ENCODE assay signal across 8 mouse cellular contexts in genomic region chr9:22388401-22388980, GRCm38 (mm10). TPM values are rescaled to one million over a fixed set of nuclear protein-coding genes. Genes with fewer than 3 reads are reported as not detected.
DNase-seq lines count a peak whose midpoint lies in the region; ATAC-seq and TF ChIP-seq lines count a peak whose summit lies in the region.

No protein-coding gene starts in this region.

- H3K9me3 ChIP-seq in heart, embryonic 12.5 days (replicated peaks) = no peaks in the 10 kb centered on the region
- H3K9me3 ChIP-seq in limb, embryonic 14.5 days (ENCODE audit: control insufficient read depth, low read length) = no peaks in the 10 kb centered on the region
- no peaks in the 10 kb centered on the region for H3K9me3 ChIP-seq in neural tube, embryonic 14.5 days (ENCODE audit: control insufficient read depth, low read length)

- peak overlapping the region; percentile 66 for H3K4me3 ChIP-seq in heart, embryonic 12.5 days
- H3K4me3 ChIP-seq in limb, embryonic 14.5 days (replicated peaks; ENCODE audit: low read length) = peak overlapping the region; percentile 86
- H3K4me3 ChIP-seq in neural tube, embryonic 14.5 days (ENCODE audit: low read depth, low read length) = peak overlapping the region; percentile 63

- peak overlapping the region; percentile 87 for H3K9ac ChIP-seq in heart, embryonic 12.5 days
- peak overlapping the region; percentile 94 for H3K9ac ChIP-seq in limb, embryonic 14.5 days (ENCODE audit: low read depth, low read length, severe bottlenecking)
- H3K9ac ChIP-seq in neural tube, embryonic 14.5 days (replicated peaks; ENCODE audit: low read depth, low read length) = peak overlapping the region; percentile 61

- no peaks in the 10 kb centered on the region for H3K27me3 ChIP-seq in heart, embryonic 12.5 days (replicated peaks)
- H3K27me3 ChIP-seq in limb, embryonic 14.5 days (ENCODE audit: control insufficient read depth, insufficient read depth, low read length) = no peaks in the 10 kb centered on the region
- no peaks in the 10 kb centered on the region for H3K27me3 ChIP-seq in neural tube, embryonic 14.5 days (ENCODE audit: control insufficient read depth, insufficient read depth, low read length)

- ATAC-seq in heart, embryonic 12.5 days (ENCODE audit: insufficient number of reproducible peaks, low FRiP score) = peak; percentile 74
- peak; percentile 83 for ATAC-seq in limb, embryonic 14.5 days (ENCODE audit: low FRiP score, low read depth)
- peak; percentile 83 for ATAC-seq in neural tube, embryonic 14.5 days (ENCODE audit: low read depth)

- peaks cover 21% of the 10 kb centered on the region for H3K4me1 ChIP-seq in heart, embryonic 12.5 days (replicated peaks)
- H3K4me1 ChIP-seq in limb, embryonic 14.5 days (ENCODE audit: control insufficient read depth, insufficient read depth, low read length) = peaks cover 18% of the 10 kb centered on the region
- H3K4me1 ChIP-seq in neural tube, embryonic 14.5 days (ENCODE audit: control insufficient read depth, insufficient read depth, low read length) = 0 out of 2 replicates have a peak, but pooled peaks cover 7% of the 10 kb centered on the region

- no peak for TF ChIP-seq POLR2A in limb, embryonic 14.5 days (IDR thresholded peaks at IDR 0.05; ENCODE audit: borderline replicate concordance, extremely low read depth, insufficient read depth, insufficient read length)

- peaks cover 8% of the 10 kb centered on the region; the same call in 1 of the 2 replicates for H3K36me3 ChIP-seq in heart, embryonic 12.5 days
- H3K36me3 ChIP-seq in limb, embryonic 14.5 days (ENCODE audit: control insufficient read depth, insufficient read depth, low read length) = no peaks in the 10 kb centered on the region
- H3K36me3 ChIP-seq in neural tube, embryonic 14.5 days (ENCODE audit: control insufficient read depth, insufficient read depth, low read length) = no peaks in the 10 kb centered on the region

- peak; percentile 13 to 22 for DNase-seq in cerebellum, postnatal 14 days
- DNase-seq in cerebellum, adult 11 months = no peak
- peak; percentile 52 for DNase-seq in urinary bladder, postnatal 14 days (ENCODE audit: low spot score)
- DNase-seq in urinary bladder, postnatal 36 days (ENCODE audit: low spot score in 2 of 2) = no peak
- peak; percentile 9 for DNase-seq in limb, embryonic 14.5 days (ENCODE audit: low spot score)
- DNase-seq in adrenal gland, adult 8-10 months = no peak

- peak overlapping the region; percentile 76 for H3K4me2 ChIP-seq in heart, embryonic 12.5 days
- peak overlapping the region; percentile 86 for H3K4me2 ChIP-seq in limb, embryonic 14.5 days (replicated peaks; ENCODE audit: low read depth, low read length, severe bottlenecking)
- H3K4me2 ChIP-seq in neural tube, embryonic 14.5 days (ENCODE audit: low read depth, low read length) = peak overlapping the region; percentile 62

- WGBS in heart, embryonic 12.5 days = under 1% methylated on average over 41 of the region's 41 CpGs
- 0% methylated on average over 30 of the region's 41 CpGs for WGBS in limb, embryonic 14.5 days
- under 1% methylated on average over 41 of the region's 41 CpGs for WGBS in neural tube, embryonic 14.5 days

- peak overlapping the region; percentile 88 for H3K27ac ChIP-seq in heart, embryonic 12.5 days (ENCODE audit: poor library complexity, severe bottlenecking)
- peak overlapping the region; percentile 93 for H3K27ac ChIP-seq in limb, embryonic 14.5 days (replicated peaks; ENCODE audit: low read depth, low read length)
- H3K27ac ChIP-seq in neural tube, embryonic 14.5 days (ENCODE audit: low read depth, low read length) = peak overlapping the region; percentile 48; the same call in 1 of the 2 replicates

RNA-seq across cellular contexts. Expression of gene Anln, which starts 0.5 kb away (rescaled TPM):
- polyA plus RNA-seq in heart, embryonic 12.5 days (2016; fragmentation: Nextera tagmentation; extraction: Ambion mirVana) = 62.3 and 65.6 TPM in 2 replicates
- polyA plus RNA-seq in limb, embryonic 14.5 days (2012; rRNA removed) = 26.8 and 35.4 TPM in 2 replicates
- 40.4 and 46.5 TPM in 2 replicates for polyA plus RNA-seq in limb, embryonic 14.5 days (2014; fragmentation: Nextera tagmentation; extraction: Ambion mirVana)
- polyA plus RNA-seq in neural tube, embryonic 14.5 days (2014; fragmentation: Nextera tagmentation; extraction: Ambion mirVana) = 2.3 and 5.3 TPM in 2 replicates
- total RNA-seq in adrenal gland, adult 8-10 months (2022) = 1 to 10 TPM; 2.3 to 4.0 (median 3.4) TPM

RNA-seq across cellular contexts. Expression of gene 9530077C05Rik, which starts 22.8 kb away (rescaled TPM):
- polyA plus RNA-seq in heart, embryonic 12.5 days (2016; fragmentation: Nextera tagmentation; extraction: Ambion mirVana) = 2.0 and 2.5 TPM in 2 replicates
- polyA plus RNA-seq in limb, embryonic 14.5 days (2012; rRNA removed) = 3.6 and 3.7 TPM in 2 replicates
- 4.8 and 5.2 TPM in 2 replicates for polyA plus RNA-seq in limb, embryonic 14.5 days (2014; fragmentation: Nextera tagmentation; extraction: Ambion mirVana)
- 11.3 and 15.1 TPM in 2 replicates for polyA plus RNA-seq in neural tube, embryonic 14.5 days (2014; fragmentation: Nextera tagmentation; extraction: Ambion mirVana)
- total RNA-seq in adrenal gland, adult 8-10 months (2022) = 10 to 100 TPM in 2 of 4 experiments, 1 to 10 TPM in 2; 5.1 to 15.9 (median 9.6) TPM

Comparison
In these comparisons a context has a peak if more than half of its experiments do, and no peak if none do; other contexts are left out.
1. DNase-seq: peak in cerebellum, postnatal 14 days (2 of 2), urinary bladder, postnatal 14 days (single experiment) and limb, embryonic 14.5 days (single experiment); none in cerebellum, adult 11 months (single experiment), urinary bladder, postnatal 36 days (0 of 2) and adrenal gland, adult 8-10 months (single experiment).
2. Peak in every context shown above with its lines, with median percentiles within 50 percentile points of each other: ATAC-seq, H3K27ac ChIP-seq, H3K4me2 ChIP-seq, H3K4me3 ChIP-seq and H3K9ac ChIP-seq.